Mouse (Mus musculus) neural tube, embryonic 10.5 days (tissue): ENCODE measurements at regions not wholly inside any gene's neighbourhood (a gene's known extent, or its start where the extent isn't known, plus 50 kb on each side); places are given as distances from the start of the nearest gene placed in this dataset.

Experiments
- DNase-seq: peaks from one replicate; pipeline ENCODE4 v3.0.0-alpha.2; 2017; ENCODE audit warnings: low spot score; ENCODE audit errors: extremely low spot score

DNA sequence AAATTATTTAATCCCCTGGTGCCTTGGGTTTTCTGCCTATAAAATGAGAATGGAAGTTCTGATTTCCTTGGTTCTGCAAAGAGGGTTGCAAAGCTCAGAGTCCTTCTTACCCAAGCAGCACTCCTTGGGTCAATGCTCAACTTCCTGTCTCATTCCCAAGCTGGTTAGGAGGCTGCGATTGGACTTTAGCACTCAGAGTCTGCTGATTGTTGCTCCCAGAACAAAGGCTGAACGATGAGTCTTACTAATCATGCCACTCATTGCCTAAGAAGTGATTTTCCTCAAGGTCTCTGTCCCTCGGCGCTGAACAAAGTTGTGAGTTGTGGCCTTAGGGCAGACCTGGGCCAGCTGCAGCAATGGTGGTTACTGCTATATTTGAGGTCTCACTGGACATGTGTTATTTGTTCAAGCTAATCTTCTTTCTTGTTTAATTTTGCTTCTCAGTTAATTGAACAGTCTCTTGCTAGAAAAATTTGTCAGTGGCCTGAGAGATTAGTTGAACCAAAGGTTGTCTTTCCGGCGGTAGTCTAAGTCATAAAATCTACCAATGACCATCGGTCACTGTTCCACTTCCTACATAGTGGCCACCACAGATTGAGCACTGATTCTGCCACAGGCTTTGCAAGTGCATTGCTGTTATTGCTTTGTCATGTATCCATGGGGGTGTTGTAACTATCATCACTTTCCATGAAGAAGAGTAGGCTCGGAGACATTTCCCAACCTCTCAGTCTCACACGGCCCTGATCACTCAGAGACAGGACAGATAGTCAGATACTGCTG lies 101.2 kb upstream of the Gm15217 start:
- no peak for DNase-seq

DNA sequence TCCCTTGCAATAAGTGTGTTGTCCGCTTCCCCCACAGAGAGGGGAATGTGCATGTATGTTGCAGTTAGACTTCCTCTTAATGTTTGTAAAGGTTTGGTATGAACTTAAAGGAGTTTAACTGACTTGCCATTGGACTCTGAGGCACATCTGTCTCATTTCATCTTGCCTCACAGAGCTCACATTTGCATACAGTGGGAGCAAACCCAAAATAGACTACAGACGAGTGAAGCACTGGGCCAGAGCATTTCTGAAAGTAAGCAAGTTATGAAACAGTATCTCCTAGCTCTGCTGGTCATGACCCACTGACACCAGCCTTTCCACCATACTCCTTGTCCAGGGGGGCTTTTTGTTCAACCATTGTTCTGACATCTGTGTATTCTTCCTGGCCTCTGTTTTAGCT lies 86.8 kb upstream of the Gm15217 start:
- no peak for DNase-seq

- DNase-seq = no peak
These were observed 82.9 kb upstream of the Gm15217 start for GRCm38 (mm10) chr14:46296275-46296674.

- DNase-seq = no peak
These were observed 78.7 kb upstream of the Gm15217 start for GRCm38 (mm10) chr14:46300546-46300945.

GRCm38 (mm10) chr14:46302601-46303000 lies 76.6 kb upstream of the Gm15217 start:
- DNase-seq = no peak

- DNase-seq = no peak
These were observed 73.9 kb upstream of the Gm15217 start for GRCm38 (mm10) chr14:46305267-46305666.

DNA sequence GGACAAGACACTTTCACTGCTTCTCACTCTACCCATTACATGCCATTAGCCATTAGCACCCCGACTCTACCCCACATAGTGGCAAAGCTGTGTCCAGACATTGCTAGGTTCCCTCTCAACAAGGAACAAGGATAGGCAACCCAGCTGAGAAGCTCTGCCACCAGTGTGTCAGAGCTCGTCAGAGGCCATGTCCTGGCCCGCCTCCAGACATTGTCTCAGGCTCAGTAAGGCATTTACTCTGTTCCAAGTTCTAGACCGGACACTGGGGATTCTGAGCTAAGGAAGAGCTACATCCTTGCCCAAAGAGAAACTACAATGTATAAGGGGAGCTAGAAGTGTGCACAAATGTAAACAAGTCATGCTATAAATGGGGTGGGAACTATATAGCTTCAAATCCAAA lies 66.2 kb upstream of the Gm15217 start:
- DNase-seq = no peak

DNA sequence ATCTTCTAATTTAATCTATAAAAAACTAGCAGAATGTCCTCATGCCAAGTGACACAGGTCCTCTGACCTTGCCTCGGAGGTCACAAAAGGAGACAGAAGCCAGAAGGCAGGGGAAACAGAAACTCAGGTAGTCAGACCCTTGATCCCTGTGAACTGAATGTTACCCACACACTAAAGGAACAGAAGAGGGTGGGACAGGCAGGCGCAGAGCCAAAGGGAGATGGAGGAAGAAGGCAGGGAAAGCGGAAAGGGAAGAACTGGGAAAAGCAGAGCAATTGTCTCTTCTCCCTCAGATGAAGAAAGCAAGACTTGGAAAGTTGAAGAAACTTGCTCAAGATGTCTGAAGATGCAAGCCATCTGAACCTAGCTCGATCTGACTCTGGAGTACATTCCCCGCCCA lies 62.7 kb upstream of the Gm15217 start:
- DNase-seq = no peak

- DNase-seq = no peak
These were observed 61.7 kb upstream of the Gm15217 start for GRCm38 (mm10) chr14:46317406-46318045.

DNA sequence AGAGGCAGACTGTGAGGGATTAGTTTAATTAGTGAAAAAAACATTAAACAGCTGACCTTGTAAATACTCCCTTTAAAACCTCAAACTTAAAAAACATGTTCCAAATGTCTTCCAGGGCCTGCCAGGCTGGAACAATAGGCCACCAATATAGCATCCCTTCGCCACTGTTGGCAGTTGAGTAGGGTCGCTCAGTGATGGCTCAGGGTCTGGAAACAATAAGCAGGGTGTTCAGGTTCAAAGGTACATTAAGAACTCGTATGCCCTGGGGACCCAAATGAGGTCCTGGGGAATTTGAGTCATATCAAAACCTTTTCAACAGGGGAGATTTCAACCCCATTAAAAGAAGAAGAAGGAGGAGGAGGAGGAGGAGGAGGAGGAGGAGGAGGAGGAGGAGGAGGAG lies 51.1 kb upstream of the Gm15217 start:
- no peak for DNase-seq
